Mouse (Mus musculus) embryonic fibroblast, embryonic 13.5 days (primary cell): ENCODE data around the gene Sae1.

ENCODE experiments used
- CTCF ChIP-seq: IDR thresholded peaks from 2 replicates; pipeline ENCODE4 v1.5.1; 2011; ENCODE audit warnings: mild to moderate bottlenecking, control low read depth, low read length, moderate library complexity, borderline replicate concordance; ENCODE audit not compliant: insufficient read depth
- POLR2A ChIP-seq: IDR thresholded peaks from 2 replicates; pipeline ENCODE4 v1.6.1; 2011; ENCODE audit warnings: low read depth, mild to moderate bottlenecking, control low read depth, low read length, moderate library complexity

GRCm38 (mm10) chr7:16366133-16366646 lies 21.4 kb downstream of the Sae1 start:
- no peak for TF ChIP-seq POLR2A
- TF ChIP-seq CTCF, result no peak
